Mouse (Mus musculus) CH12.LX (cell line): Measurements from ENCODE around the gene Fcf1. TPM values are rescaled to one million over a fixed set of nuclear protein-coding genes. Genes with fewer than 3 reads are reported as not detected.

Experiments
- DNase-seq: peaks from one replicate; pipeline ENCODE4 v3.0.0-alpha.2; 2013; ENCODE audit errors: extremely low read depth
- H3K27ac ChIP-seq: 2 replicates; pipeline ENCODE4 v1.5.1; 2012; ENCODE audit warnings: low read depth, mild to moderate bottlenecking, control low read depth, moderate library complexity; ENCODE audit not compliant: insufficient read depth
- H3K27me3 ChIP-seq: replicated peaks from 2 replicates; pipeline ENCODE3; 2012; ENCODE audit warnings: inconsistent platforms
- H3K36me3 ChIP-seq, 2 experiments: replicated peaks in 1 of 2; 2 replicates each; pipeline versions ENCODE3 to v1.6.1; 2012; ENCODE audit warnings: inconsistent platforms in 1 of 2, low read length in 1 of 2, mild to moderate bottlenecking in 1 of 2, mixed read lengths in 1 of 2, moderate library complexity in 1 of 2; ENCODE audit not compliant: control insufficient read depth in 1 of 2, insufficient read depth in 1 of 2
- H3K4me1 ChIP-seq, 2 experiments: 2 replicates each; pipeline ENCODE4 v1.6.1; 2012; ENCODE audit warnings: inconsistent platforms in 1 of 2, moderate library complexity in 1 of 2; ENCODE audit not compliant: insufficient read depth in 2 of 2, control insufficient read depth in 1 of 2
- H3K4me2 ChIP-seq: 2 replicates; pipeline ENCODE4 v1.6.1; 2012; ENCODE audit warnings: low read depth, mild to moderate bottlenecking, control low read depth; ENCODE audit not compliant: poor library complexity, insufficient read depth, severe bottlenecking
- H3K4me3 ChIP-seq, 3 experiments: fragments of 150-350 bp in 1 of 3; sonication (generic) in 1 of 3; replicated peaks in 1 of 3; 2 replicates each; pipeline versions ENCODE3 to v1.5.1; 2011 to 2012; ENCODE audit warnings: low read depth in 2 of 3, low read length in 2 of 3, mild to moderate bottlenecking in 2 of 3, moderate library complexity in 2 of 3, control low read depth in 1 of 3, improper control_type of control experiment in 1 of 3, inconsistent platforms in 1 of 3, mixed read lengths in 1 of 3; ENCODE audit not compliant: poor library complexity in 1 of 3
- H3K79me2 ChIP-seq: replicated peaks from 2 replicates; pipeline ENCODE4 v1.6.1; 2012; ENCODE audit warnings: mild to moderate bottlenecking, moderate library complexity; ENCODE audit not compliant: control insufficient read depth, poor library complexity, insufficient read depth, severe bottlenecking; ENCODE audit errors: extremely low read depth
- H3K9ac ChIP-seq: 2 replicates; pipeline ENCODE4 v1.6.1; 2012; ENCODE audit warnings: low read depth, mild to moderate bottlenecking, control low read depth, moderate library complexity; ENCODE audit not compliant: insufficient read depth
- H3K9me3 ChIP-seq: replicated peaks from 2 replicates; pipeline ENCODE3; 2012; ENCODE audit warnings: low read length, inconsistent platforms, mixed read lengths
- CHD1 ChIP-seq: IDR thresholded peaks from 2 replicates; pipeline ENCODE4 v1.6.1; 2012; ENCODE audit warnings: low read depth, low read length, improper control_type of control experiment, inconsistent platforms
- CHD2 ChIP-seq: IDR thresholded peaks from 2 replicates; pipeline ENCODE4 v1.6.1; 2011; ENCODE audit warnings: low read length, improper control_type of control experiment
- CTCF ChIP-seq, 2 experiments: IDR thresholded peaks in 1 of 2; conservative IDR thresholded peaks in 1 of 2; 2 replicates each; pipeline ENCODE4 v1.5.1; 2011 to 2012; ENCODE audit warnings: low read depth in 2 of 2, low read length in 2 of 2, improper control_type of control experiment in 1 of 2, inconsistent platforms in 1 of 2, mild to moderate bottlenecking in 1 of 2, moderate library complexity in 1 of 2
- E2F4 ChIP-seq: IDR thresholded peaks from 2 replicates; pipeline ENCODE4 v1.6.1; 2011; ENCODE audit warnings: low read depth, low read length, improper control_type of control experiment; ENCODE audit not compliant: insufficient replicate concordance
- EP300 ChIP-seq: IDR thresholded peaks from 2 replicates; pipeline ENCODE4 v1.6.1; 2011; ENCODE audit warnings: low read length, improper control_type of control experiment
- GABPA ChIP-seq: IDR thresholded peaks from 2 replicates; pipeline ENCODE4 v1.6.1; 2012; ENCODE audit warnings: low read depth, low read length, improper control_type of control experiment, inconsistent platforms; ENCODE audit not compliant: insufficient replicate concordance
- IRF4 ChIP-seq: IDR thresholded peaks from 2 replicates; pipeline ENCODE4 v1.6.1; 2014; ENCODE audit warnings: low read depth, mild to moderate bottlenecking, inconsistent platforms, low read length, improper control_type of control experiment
- JUN ChIP-seq: IDR thresholded peaks from 2 replicates; pipeline ENCODE4 v1.6.1; 2011; ENCODE audit warnings: low read depth, mild to moderate bottlenecking, low read length, improper control_type of control experiment, moderate library complexity; ENCODE audit not compliant: insufficient read depth
- JUND ChIP-seq: conservative IDR thresholded peaks from 2 replicates; pipeline ENCODE4 v1.6.1; 2011; ENCODE audit warnings: low read depth, low read length, improper control_type of control experiment
- MAX ChIP-seq: IDR thresholded peaks from 2 replicates; pipeline ENCODE4 v1.6.1; 2011; ENCODE audit warnings: low read length, improper control_type of control experiment
- MEF2A ChIP-seq: IDR thresholded peaks from 2 replicates; pipeline ENCODE4 v1.6.1; 2014; ENCODE audit warnings: low read depth, mild to moderate bottlenecking, inconsistent platforms, low read length, improper control_type of control experiment, borderline replicate concordance
- MXI1 ChIP-seq: IDR thresholded peaks from 2 replicates; pipeline ENCODE4 v1.6.1; 2011; ENCODE audit warnings: mild to moderate bottlenecking, low read depth, low read length, improper control_type of control experiment
- NELFE ChIP-seq: IDR thresholded peaks from 2 replicates; pipeline ENCODE4 v1.6.1; 2011; ENCODE audit warnings: low read depth, low read length, improper control_type of control experiment
- PAX5 ChIP-seq: IDR thresholded peaks from 2 replicates; pipeline ENCODE4 v1.6.1; 2012; ENCODE audit warnings: low read length, inconsistent platforms, mixed read lengths
- POLR2A ChIP-seq: IDR thresholded peaks from 2 replicates; pipeline ENCODE4 v1.6.1; 2011; ENCODE audit warnings: low read depth, mild to moderate bottlenecking, improper control_type of control experiment, low read length
- POLR2AphosphoS2 ChIP-seq: IDR thresholded peaks from 2 replicates; pipeline ENCODE4 v1.6.1; 2011; ENCODE audit warnings: low read depth, low read length, improper control_type of control experiment
- RAD21 ChIP-seq: IDR thresholded peaks from 2 replicates; pipeline ENCODE4 v1.6.1; 2011; ENCODE audit warnings: low read depth, mild to moderate bottlenecking, low read length, improper control_type of control experiment, moderate library complexity
- TCF12 ChIP-seq: IDR thresholded peaks from 2 replicates; pipeline ENCODE4 v1.6.1; 2014; ENCODE audit warnings: low read depth, mild to moderate bottlenecking, inconsistent platforms, low read length, improper control_type of control experiment
- USF1 ChIP-seq: IDR thresholded peaks from 2 replicates; pipeline ENCODE4 v1.6.1; 2014; ENCODE audit warnings: low read depth, mild to moderate bottlenecking, inconsistent platforms, low read length, improper control_type of control experiment
- ZKSCAN1 ChIP-seq: IDR thresholded peaks from 2 replicates; pipeline ENCODE4 v1.6.1; 2012; ENCODE audit warnings: low read depth, inconsistent platforms, low read length, improper control_type of control experiment, borderline replicate concordance
- ZMIZ1 ChIP-seq: IDR thresholded peaks from 2 replicates; pipeline ENCODE4 v1.6.1; 2012; ENCODE audit warnings: low read depth, mild to moderate bottlenecking, inconsistent platforms, low read length, improper control_type of control experiment
- dilution Hi-C: fragments of 300-500 bp; cut with MboI; formaldehyde crosslinking; loops from 2 replicates; pipeline ENCODE4 v1.14.3; 2020; ENCODE audit warnings: low sequenced_read_pairs; ENCODE audit not compliant: extremely low pct_unique_long_range_greater_than_20kb, extremely low pct_ligation_motif_present
- in situ Hi-C: fragments of 300-500 bp; cut with MboI; formaldehyde crosslinking; loops from 3 replicates; pipeline ENCODE4 v1.14.3; 2019; ENCODE audit warnings: low sequenced_read_pairs, low pct_ligation_motif_present, low pct_unique_long_range_greater_than_20kb, mixed read lengths
- polyA plus RNA-seq: library from polyadenylated mRNA; unstranded; fragments of >175 nt; gene quantifications from 2 replicates; pipeline ENCODE4 v1.2.1, GENCODE M21; 2012; ENCODE audit warnings: low read depth; ENCODE audit not compliant: insufficient read length
- total RNA-seq, 2 experiments: library from RNA; depleted of rRNA; stranded (reverse); fragments of 300-350 nt in 1 of 2; fragments of >200 nt in 1 of 2; gene quantifications; 2 replicates each; pipeline ENCODE4 v1.2.3; 2012 to 2014

The Fcf1 gene
- total and polyA plus RNA-seq, 3 experiments, result 152 to 273 (median 265) TPM

GRCm38 (mm10) chr12:84935343-84935742 lies 35.4 kb upstream of the Fcf1 start:
- no peak for TF ChIP-seq E2F4
- TF ChIP-seq PAX5, result no peak
- no peak for TF ChIP-seq CHD2
- TF ChIP-seq ZKSCAN1, result no peak
- no peak for TF ChIP-seq POLR2A
- no peak for TF ChIP-seq JUND
- TF ChIP-seq RAD21, result no peak
- no peak for TF ChIP-seq CTCF (conservative IDR thresholded peaks at IDR 0.05 in 1 of 2, IDR thresholded peaks at IDR 0.05 in 1 of 2; ENCODE audit: low read depth in 2 of 2, low read length in 2 of 2)
- TF ChIP-seq CHD1, result no peak
- no peak for TF ChIP-seq TCF12
- TF ChIP-seq MAX, result no peak
- TF ChIP-seq MEF2A, result no peak
- no peak for TF ChIP-seq IRF4
- no peak for TF ChIP-seq POLR2AphosphoS2
- no peak for TF ChIP-seq EP300
- peaks cover 55 to 78% of the 10 kb centered on the region in 2 experiments for H3K36me3 ChIP-seq
- no peaks in the 10 kb centered on the region for H3K27me3 ChIP-seq
- H3K9me3 ChIP-seq, result no peaks in the 10 kb centered on the region
- no peak overlapping the region for H3K4me3 ChIP-seq
- no peak overlapping the region for H3K9ac ChIP-seq
- in situ Hi-C loops (no loop called here), dilution Hi-C loops (no loop called here)
- no peaks in the 10 kb centered on the region for H3K79me2 ChIP-seq
- no peak overlapping the region for H3K4me2 ChIP-seq
- no peak for DNase-seq
- H3K4me1 ChIP-seq, result peaks cover 4 to 5% of the 10 kb centered on the region in 2 experiments
- H3K27ac ChIP-seq, result no peak overlapping the region

- in situ Hi-C loops, result no loop called here
- no peaks in the 10 kb centered on the region for H3K79me2 ChIP-seq
- no peak overlapping the region for H3K27ac ChIP-seq
- H3K9me3 ChIP-seq, result no peaks in the 10 kb centered on the region
- no peak for TF ChIP-seq NELFE
- no peak for TF ChIP-seq MAX
- no peak for TF ChIP-seq ZMIZ1
- TF ChIP-seq GABPA, result no peak
- no peak for TF ChIP-seq JUN
- TF ChIP-seq MXI1, result no peak
- TF ChIP-seq USF1, result no peak
- no peak overlapping the region for H3K4me2 ChIP-seq
- H3K4me1 ChIP-seq, result peaks cover 17 to 18% of the 10 kb centered on the region in 2 experiments
- H3K27me3 ChIP-seq, result no peaks in the 10 kb centered on the region
- H3K4me3 ChIP-seq, result no peak overlapping the region
- no peak for DNase-seq
- H3K36me3 ChIP-seq, result peaks cover 50 to 77% of the 10 kb centered on the region in 2 experiments
- H3K9ac ChIP-seq, result no peak overlapping the region
- dilution Hi-C loops, result no loop called here
Measured at GRCm38 (mm10) chr12:84939117-84939516, 31.6 kb upstream of the Fcf1 start.
